Mouse (Mus musculus) layer of hippocampus, postnatal 36 days (tissue): ENCODE results near the gene Ifit1bl2. TPM values are rescaled to one million over a fixed set of nuclear protein-coding genes. Genes with fewer than 3 reads are reported as not detected.

Source experiments
- total RNA-seq, 2 experiments: library from RNA; stranded (reverse); gene quantifications; 2 replicates each; pipeline ENCODE4 v1.2.3; 2021

The Ifit1bl2 gene
- total RNA-seq, 2 experiments from 2014 or later: 0.40 to 0.46 TPM

Other genes starting within 250 kb of the Ifit1bl2 start
- gene Ch25h, start 165.6 kb downstream of the Ifit1bl2 start, total RNA-seq: 1 to 10 TPM in 1 of 2 experiments, under 1 TPM in 1; 0.50 to 1.2 TPM
- 10 to 100 TPM; 20.2 to 20.5 TPM for gene Lipa, start 113.3 kb downstream of the Ifit1bl2 start, total RNA-seq
- 1 to 10 TPM; 3.9 to 5.4 TPM for gene Ifit2, start 90.0 kb downstream of the Ifit1bl2 start, total RNA-seq
- gene Ifit3, start 57.2 kb downstream of the Ifit1bl2 start, total RNA-seq: 1 to 10 TPM; 1.7 to 2.3 TPM
- 1 to 10 TPM; 1.3 TPM for gene Ifit1bl1, start 38.8 kb downstream of the Ifit1bl2 start, total RNA-seq
- gene Ifit3b, start 32.8 kb downstream of the Ifit1bl2 start, total RNA-seq: 1 to 10 TPM; 1.1 to 1.4 TPM
- under 1 TPM; 0.38 to 0.80 TPM for gene Ifit1, start 128 bp upstream of the Ifit1bl2 start, total RNA-seq
- 1 to 10 TPM in 1 of 2 experiments, under 1 TPM in 1; 0.97 to 1.4 TPM for gene Slc16a12, start 106.5 kb upstream of the Ifit1bl2 start, total RNA-seq
- gene Pank1, start 238.7 kb upstream of the Ifit1bl2 start, total RNA-seq: 10 to 100 TPM; 19.6 to 20.6 TPM